Mouse (Mus musculus) CD4-positive, CD25-positive, alpha-beta regulatory T cell, adult 2 months (primary cell): ENCODE measurements around the gene Fam193a.

Source experiments
- DNase-seq: peaks from one replicate; pipeline ENCODE4 v3.0.0-alpha.2; 2012; ENCODE audit warnings: low read depth, low spot score

Gene Fam193a

GRCm38 (mm10) chr5:34381700-34382099 lies 12.0 kb downstream of the Fam193a start:
- DNase-seq = no peak

DNA sequence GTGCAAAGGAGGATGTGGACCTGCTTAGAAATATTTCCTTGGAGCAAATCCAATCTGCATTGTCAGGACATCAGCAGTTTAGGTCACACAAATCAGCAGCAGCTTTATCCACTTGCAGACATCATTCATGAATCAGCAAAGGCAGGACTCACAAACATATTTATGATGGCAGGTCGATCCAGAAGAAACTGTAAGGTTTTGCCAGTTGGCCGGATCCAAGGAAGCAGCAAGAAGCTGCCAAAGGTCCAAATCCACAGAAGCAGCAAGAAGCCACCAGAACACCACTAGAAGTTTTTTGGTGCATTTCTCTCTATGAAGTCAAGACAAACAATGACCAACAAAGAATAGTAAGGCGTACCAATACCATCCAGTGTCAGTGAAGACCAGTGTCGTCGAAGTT lies 15.9 kb downstream of the Fam193a start:
- DNase-seq = no peak

- no peak for DNase-seq
Measured at GRCm38 (mm10) chr5:34386744-34387143, 17.0 kb downstream of the Fam193a start.

- DNase-seq = no peak
Measured at GRCm38 (mm10) chr5:34393251-34393650, 23.5 kb downstream of the Fam193a start.

DNA sequence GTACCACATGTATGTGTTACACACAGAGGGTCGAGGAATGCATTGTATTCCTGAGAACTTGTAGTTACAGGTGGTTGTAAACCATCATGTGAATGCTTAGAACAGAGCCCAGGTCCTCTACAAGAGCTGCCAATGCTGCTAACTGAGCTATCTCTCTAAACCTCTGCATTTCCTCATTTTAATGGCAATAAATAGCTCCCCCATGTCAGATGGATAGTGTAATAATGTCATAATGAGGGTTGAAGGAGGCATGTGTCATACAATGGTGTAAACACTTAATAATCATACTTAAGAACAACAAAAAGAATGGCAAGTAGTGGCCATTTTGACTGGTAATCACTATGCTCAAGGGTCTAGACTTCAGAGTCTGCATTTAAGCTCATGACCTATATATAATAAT lies 25.6 kb downstream of the Fam193a start:
- no peak for DNase-seq

- DNase-seq = no peak
Measured at GRCm38 (mm10) chr5:34395850-34396540, 26.3 kb downstream of the Fam193a start.

GRCm38 (mm10) chr5:34397866-34398265 lies 28.1 kb downstream of the Fam193a start:
- DNase-seq = no peak

GRCm38 (mm10) chr5:34398326-34398725 lies 28.6 kb downstream of the Fam193a start:
- DNase-seq = no peak

DNA sequence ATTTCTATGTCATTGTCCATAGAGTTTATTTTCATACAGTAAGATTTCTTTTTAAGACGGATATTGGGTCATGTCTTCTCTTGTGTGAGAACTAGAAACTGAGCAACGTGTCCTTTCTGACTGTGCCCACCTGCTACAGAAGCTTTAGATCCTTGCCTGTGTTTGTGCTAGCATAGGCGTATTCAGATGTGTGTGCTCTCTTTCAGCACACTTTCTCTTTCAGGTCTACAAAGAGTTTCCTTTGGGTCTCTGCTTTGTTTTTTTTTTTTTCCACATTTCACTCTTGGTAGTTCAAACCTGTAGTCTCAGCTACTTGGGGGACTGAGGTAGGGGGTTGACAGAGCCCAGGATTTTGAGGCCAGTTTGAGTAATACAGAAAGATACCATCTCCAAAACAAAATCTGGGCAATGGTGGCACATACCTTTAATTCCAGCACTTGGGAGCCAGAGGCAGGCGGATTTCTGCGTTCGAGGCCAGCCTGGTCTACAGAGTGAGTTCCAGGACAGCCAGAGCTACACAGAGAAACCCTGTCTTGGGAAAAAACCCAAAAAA lies 37.7 kb downstream of the Fam193a start:
- DNase-seq = peak; percentile 16

GRCm38 (mm10) chr5:34409002-34409401 lies 39.3 kb downstream of the Fam193a start:
- DNase-seq = no peak

DNA sequence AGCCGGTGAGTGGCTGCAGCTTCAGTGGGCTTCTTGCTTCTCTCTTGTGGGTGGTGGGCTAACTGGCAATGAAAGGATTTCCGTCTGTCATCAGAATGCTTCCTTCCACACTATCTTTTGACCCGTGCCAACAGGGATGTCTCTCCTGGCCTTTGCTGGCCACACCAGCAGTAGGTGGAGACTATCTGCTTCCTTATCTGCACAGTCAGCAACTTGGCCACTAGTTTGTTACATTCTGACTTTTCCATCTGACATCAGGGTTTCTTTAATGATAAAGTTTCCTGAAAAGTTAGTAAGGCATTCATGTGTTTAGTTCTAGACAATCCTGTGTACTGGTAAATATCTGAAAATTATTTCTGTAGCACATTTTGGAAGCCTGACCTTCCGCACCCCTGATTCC lies 41.1 kb downstream of the Fam193a start:
- DNase-seq = no peak

GRCm38 (mm10) chr5:34413921-34414320 lies 44.2 kb downstream of the Fam193a start:
- no peak for DNase-seq

- no peak for DNase-seq
Measured at GRCm38 (mm10) chr5:34417251-34418008, 47.7 kb downstream of the Fam193a start.

- DNase-seq = no peak
Measured at GRCm38 (mm10) chr5:34419188-34419587, 49.5 kb downstream of the Fam193a start.

- peak; percentile 26 for DNase-seq
Measured at GRCm38 (mm10) chr5:34430776-34431175, 61.0 kb downstream of the Fam193a start.

DNA sequence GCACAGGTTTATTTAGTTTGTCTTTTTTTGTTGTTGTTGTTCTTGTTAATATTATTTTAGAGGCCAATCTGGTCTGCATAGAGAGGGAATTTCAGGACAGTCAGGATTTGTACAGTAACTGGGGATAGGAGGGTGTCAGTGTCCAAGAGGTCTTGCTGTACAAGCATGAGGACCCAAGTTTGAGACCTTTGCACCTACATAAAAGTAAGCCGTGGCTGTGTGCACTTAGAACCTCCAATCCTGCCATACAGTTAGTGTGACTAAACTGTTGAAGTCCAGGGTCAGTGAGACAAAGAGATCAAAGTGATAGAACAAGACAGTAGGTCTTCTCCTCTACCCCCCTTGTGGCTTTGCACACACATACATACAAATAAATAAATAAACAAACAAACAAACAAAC lies 64.1 kb downstream of the Fam193a start:
- no peak for DNase-seq

DNA sequence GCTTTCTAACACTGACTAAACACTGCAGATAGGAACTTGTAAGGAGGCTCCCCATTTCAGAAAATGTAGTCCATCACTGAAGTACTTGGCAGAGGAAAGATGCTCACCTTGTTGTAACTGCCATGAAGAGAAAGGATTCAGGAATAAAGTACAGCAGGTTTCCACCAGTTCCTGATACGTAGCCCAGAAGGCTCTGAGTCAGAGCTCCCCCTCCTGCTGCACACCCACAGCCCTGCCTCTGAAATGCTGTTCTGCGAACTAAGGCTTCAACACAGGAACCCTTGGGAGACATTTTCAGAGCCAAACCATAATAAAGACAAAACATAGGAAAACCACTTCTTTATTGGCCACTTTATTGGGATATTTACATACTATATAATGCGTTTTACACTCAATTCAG lies 64.5 kb downstream of the Fam193a start:
- no peak for DNase-seq

DNA sequence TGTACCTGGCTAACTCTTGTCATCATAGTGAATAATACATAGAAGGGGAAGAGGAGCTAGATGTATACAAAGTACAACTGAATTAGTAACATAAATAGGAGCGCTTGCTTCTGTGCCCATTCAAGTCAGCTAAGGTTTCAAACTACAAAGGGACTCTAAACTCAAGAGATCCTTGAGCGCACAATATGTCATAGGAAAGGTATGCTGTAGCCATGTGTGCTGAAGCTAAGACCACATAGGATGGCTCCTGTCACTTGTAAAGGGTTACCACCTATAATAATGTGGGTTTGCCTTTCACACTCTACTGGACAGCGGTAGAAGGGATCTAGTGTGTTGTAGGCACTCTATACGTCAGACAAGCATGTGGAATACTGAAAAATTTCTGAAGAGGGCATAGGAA lies 68.3 kb downstream of the Fam193a start:
- DNase-seq = no peak

DNA sequence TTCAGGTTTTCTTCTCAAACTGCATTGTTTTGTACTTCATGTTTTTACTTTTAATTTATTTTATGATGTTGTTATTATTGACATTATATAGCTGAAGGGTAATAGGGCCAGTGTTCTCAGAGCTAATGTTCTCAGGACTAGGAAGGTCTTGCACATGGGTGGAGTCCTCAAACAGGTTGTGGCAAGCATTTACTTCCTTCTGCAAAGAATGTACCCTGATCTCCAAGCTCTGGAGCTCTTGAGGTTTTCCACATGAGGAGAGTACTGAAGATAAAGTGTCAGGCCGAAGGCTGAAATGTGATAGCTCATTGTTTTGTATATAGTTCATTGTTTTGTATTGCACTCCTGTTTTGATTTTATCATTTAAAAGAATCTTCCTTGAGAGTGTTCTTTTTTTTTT lies 68.9 kb downstream of the Fam193a start:
- DNase-seq = no peak

- DNase-seq = no peak
Measured at GRCm38 (mm10) chr5:34439768-34440167, 70.0 kb downstream of the Fam193a start.

GRCm38 (mm10) chr5:34441797-34442196 lies 72.1 kb downstream of the Fam193a start:
- no peak for DNase-seq

GRCm38 (mm10) chr5:34446207-34446606 lies 76.5 kb downstream of the Fam193a start:
- DNase-seq = no peak

GRCm38 (mm10) chr5:34458994-34459393 lies 89.3 kb downstream of the Fam193a start:
- DNase-seq = no peak
